Mouse (Mus musculus): Measurements from ENCODE around the gene Cit.

The Cit gene

GRCm38 (mm10) chr5:116037731-116038130 lies 192.7 kb downstream of the Cit start:
- no peak for DNase-seq (ENCODE audit: low spot score in 2 of 2)

- no peak for DNase-seq (ENCODE audit: low spot score in 2 of 2)
These were observed 194.6 kb downstream of the Cit start for GRCm38 (mm10) chr5:116039706-116040105.

GRCm38 (mm10) chr5:116042241-116042640 lies 197.2 kb downstream of the Cit start:
- DNase-seq (ENCODE audit: low spot score in 2 of 2): no peak

GRCm38 (mm10) chr5:116045581-116045980 lies 200.5 kb downstream of the Cit start:
- no peak for DNase-seq (ENCODE audit: low spot score in 2 of 2)

- DNase-seq (ENCODE audit: low spot score in 2 of 2): no peak
These were observed 201.2 kb downstream of the Cit start for GRCm38 (mm10) chr5:116046246-116046645.

- no peak for DNase-seq (ENCODE audit: low spot score in 2 of 2)
These were observed 203.2 kb downstream of the Cit start for GRCm38 (mm10) chr5:116048321-116048720.

GRCm38 (mm10) chr5:116049821-116050220 lies 204.7 kb downstream of the Cit start:
- DNase-seq (ENCODE audit: low spot score in 2 of 2): no peak

- DNase-seq (ENCODE audit: low spot score in 2 of 2): no peak
These were observed 207.1 kb downstream of the Cit start for GRCm38 (mm10) chr5:116052171-116052570.

- DNase-seq (ENCODE audit: low spot score in 2 of 2): no peak
These were observed 207.7 kb downstream of the Cit start for GRCm38 (mm10) chr5:116052826-116053225.
